Mouse (Mus musculus) heart, embryonic 11.5 days (tissue): Measurements from ENCODE around the gene AL732309.1. TPM values are rescaled to one million over a fixed set of nuclear protein-coding genes. Genes with fewer than 3 reads are reported as not detected.

ENCODE experiments used
- polyA plus RNA-seq: library from polyadenylated mRNA; unstranded; fragments of >200 nt; fragmentation: Nextera tagmentation; extraction: Ambion mirVana; gene quantifications from 2 replicates; pipeline ENCODE4 v1.2.1, GENCODE M21; 2014

AL732309.1 gene
- polyA plus RNA-seq, 1 experiment from 2014 or later: 2.5 TPM

Other genes starting within 250 kb of the AL732309.1 start
- 32.9 and 37.7 TPM in 2 replicates for gene Nsmf, start 192.5 kb downstream of the AL732309.1 start, polyA plus RNA-seq
- not detected in 2 replicates for gene Entpd8, start 166.6 kb downstream of the AL732309.1 start, polyA plus RNA-seq
- gene Noxa1, start 151.7 kb downstream of the AL732309.1 start, polyA plus RNA-seq: 0.10 TPM in 1 of 2 replicates, not detected in the other
- 4.5 and 4.8 TPM in 2 replicates for gene Nrarp, start 66.1 kb downstream of the AL732309.1 start, polyA plus RNA-seq
- gene Tor4a, start 50.0 kb downstream of the AL732309.1 start, polyA plus RNA-seq: 5.9 and 8.3 TPM in 2 replicates
- 62.9 and 69.0 TPM in 2 replicates for gene Nelfb, start 35.4 kb downstream of the AL732309.1 start, polyA plus RNA-seq
- not detected in 2 replicates for gene Stpg3, start 32.2 kb downstream of the AL732309.1 start, polyA plus RNA-seq
- 0.44 TPM in 1 of 2 replicates, not detected in the other for gene Fam166a, start 28.1 kb downstream of the AL732309.1 start, polyA plus RNA-seq
- 449 and 481 TPM in 2 replicates for gene Tubb4b, start 22.2 kb downstream of the AL732309.1 start, polyA plus RNA-seq
- gene Slc34a3, start 12.5 kb downstream of the AL732309.1 start, polyA plus RNA-seq: not detected in 2 replicates
- 0.42 TPM in 1 of 2 replicates, not detected in the other for gene Rnf224, start 10.1 kb downstream of the AL732309.1 start, polyA plus RNA-seq
- 5.2 and 7.1 TPM in 2 replicates for gene Rnf208, start 4.6 kb downstream of the AL732309.1 start, polyA plus RNA-seq
- not detected in 2 replicates for gene Cysrt1, start 4.4 kb downstream of the AL732309.1 start, polyA plus RNA-seq
- 12.9 and 16.0 TPM in 2 replicates for gene Tmem203, start 8.6 kb upstream of the AL732309.1 start, polyA plus RNA-seq
- 3.3 TPM in 2 replicates for gene Tprn, start 15.8 kb upstream of the AL732309.1 start, polyA plus RNA-seq
- 156 and 175 TPM in 2 replicates for gene Ssna1, start 25.6 kb upstream of the AL732309.1 start, polyA plus RNA-seq
- 73.0 and 76.1 TPM in 2 replicates for gene Anapc2, start 25.6 kb upstream of the AL732309.1 start, polyA plus RNA-seq
- not detected in 2 replicates for gene Tmem210, start 41.3 kb upstream of the AL732309.1 start, polyA plus RNA-seq
- not detected in 2 replicates for gene Lrrc26, start 43.1 kb upstream of the AL732309.1 start, polyA plus RNA-seq
- 0.96 and 1.1 TPM in 2 replicates for gene Grin1, start 72.3 kb upstream of the AL732309.1 start, polyA plus RNA-seq
- gene Man1b1, start 85.5 kb upstream of the AL732309.1 start, polyA plus RNA-seq: 47.9 and 68.4 TPM in 2 replicates
- gene Dpp7, start 109.5 kb upstream of the AL732309.1 start, polyA plus RNA-seq: 13.1 and 14.0 TPM in 2 replicates
- 10.8 and 11.2 TPM in 2 replicates for gene Uap1l1, start 118.8 kb upstream of the AL732309.1 start, polyA plus RNA-seq
- 16.0 and 18.2 TPM in 2 replicates for gene Sapcd2, start 125.5 kb upstream of the AL732309.1 start, polyA plus RNA-seq
- 0.18 and 0.20 TPM in 2 replicates for gene Entpd2, start 149.0 kb upstream of the AL732309.1 start, polyA plus RNA-seq
- gene Npdc1, start 152.5 kb upstream of the AL732309.1 start, polyA plus RNA-seq: 16.8 and 18.9 TPM in 2 replicates
- not detected in 2 replicates for gene Fut7, start 176.4 kb upstream of the AL732309.1 start, polyA plus RNA-seq
- 2.0 and 3.4 TPM in 2 replicates for gene Abca2, start 181.8 kb upstream of the AL732309.1 start, polyA plus RNA-seq
- 0.47 and 0.83 TPM in 2 replicates for gene Clic3, start 210.0 kb upstream of the AL732309.1 start, polyA plus RNA-seq
- 16.5 and 20.0 TPM in 2 replicates for gene Paxx, start 214.2 kb upstream of the AL732309.1 start, polyA plus RNA-seq
- 0.66 and 1.1 TPM in 2 replicates for gene Ptgds, start 223.2 kb upstream of the AL732309.1 start, polyA plus RNA-seq
- gene Lcn12, start 247.0 kb upstream of the AL732309.1 start, polyA plus RNA-seq: not detected in 2 replicates